Mouse (Mus musculus) c-Kit-positive CD71-positive TER-119-negative erythroid progenitor cells, embryonic 14.5 days (primary cell): ENCODE data around the gene Cltrn.

Experiments
- DNase-seq: peaks from one replicate; pipeline ENCODE4 v3.0.0-alpha.2; 2013; ENCODE audit warnings: low read depth

Cltrn gene

GRCm38 (mm10) chrX:164088582-164088981 lies at the start of gene Cltrn:
Gene Cltrn (plus strand): TSS chrX:164088830.
- DNase-seq, result no peak

- DNase-seq, result no peak
Observed at GRCm38 (mm10) chrX:164038882-164039281, 49.7 kb upstream of the Cltrn start.

GRCm38 (mm10) chrX:164042069-164042468 lies 46.6 kb upstream of the Cltrn start:
- no peak for DNase-seq

- DNase-seq, result no peak
Observed at GRCm38 (mm10) chrX:164046736-164047135, 41.9 kb upstream of the Cltrn start.

- no peak for DNase-seq
Observed at GRCm38 (mm10) chrX:164055726-164056125, 32.9 kb upstream of the Cltrn start.

- DNase-seq, result no peak
Observed at GRCm38 (mm10) chrX:164058523-164058922, 30.1 kb upstream of the Cltrn start.

- DNase-seq, result no peak
Observed at GRCm38 (mm10) chrX:164059070-164059469, 29.6 kb upstream of the Cltrn start.

GRCm38 (mm10) chrX:164066185-164066584 lies 22.4 kb upstream of the Cltrn start:
- DNase-seq, result peak; percentile 65

- no peak for DNase-seq
Observed at GRCm38 (mm10) chrX:164068968-164069367, 19.7 kb upstream of the Cltrn start.

GRCm38 (mm10) chrX:164076040-164076775 lies 12.4 kb upstream of the Cltrn start, which contains the start of gene Siah1b:
Gene Siah1b (minus strand): TSS chrX:164076493.
- DNase-seq, result peak; percentile 78

GRCm38 (mm10) chrX:164082030-164082429 lies 6.6 kb upstream of the Cltrn start:
- no peak for DNase-seq

GRCm38 (mm10) chrX:164089916-164090315 lies 1.3 kb downstream of the Cltrn start:
- no peak for DNase-seq

GRCm38 (mm10) chrX:164092300-164093169 lies 3.9 kb downstream of the Cltrn start:
- DNase-seq, result no peak

GRCm38 (mm10) chrX:164093435-164093834 lies 4.8 kb downstream of the Cltrn start:
- DNase-seq, result no peak

GRCm38 (mm10) chrX:164095838-164096237 lies 7.2 kb downstream of the Cltrn start:
- DNase-seq, result no peak

GRCm38 (mm10) chrX:164101483-164101882 lies 12.9 kb downstream of the Cltrn start:
- no peak for DNase-seq

GRCm38 (mm10) chrX:164102198-164102597 lies 13.6 kb downstream of the Cltrn start:
- DNase-seq, result no peak

GRCm38 (mm10) chrX:164102656-164103055 lies 14.0 kb downstream of the Cltrn start:
- no peak for DNase-seq

- DNase-seq, result no peak
Observed at GRCm38 (mm10) chrX:164111146-164111545, 22.5 kb downstream of the Cltrn start.

- no peak for DNase-seq
Observed at GRCm38 (mm10) chrX:164113744-164114143, 25.1 kb downstream of the Cltrn start.

GRCm38 (mm10) chrX:164123942-164124341 lies 35.3 kb downstream of the Cltrn start:
- DNase-seq, result no peak

- no peak for DNase-seq
Observed at GRCm38 (mm10) chrX:164133531-164133930, 44.9 kb downstream of the Cltrn start.

GRCm38 (mm10) chrX:164135304-164135818 lies 46.7 kb downstream of the Cltrn start:
- DNase-seq, result no peak
